Mouse (Mus musculus): ENCODE measurements around the gene Sec61g. TPM values are rescaled to one million over a fixed set of nuclear protein-coding genes. Genes with fewer than 3 reads are reported as not detected.

The Sec61g gene
- total RNA-seq, 2 experiments from 2014 or later, result 8.4 to 14.8 TPM

Other genes starting within 250 kb of the Sec61g start
- gene Egfr, start 243.7 kb upstream of the Sec61g start, total RNA-seq (2021), result 10 to 100 TPM in 1 of 2 experiments, 1 to 10 TPM in 1; 9.0 to 16.4 TPM

All from adrenal gland, postnatal 36 days (tissue).